Mouse (Mus musculus): Measurements from ENCODE around the gene Gpr157. TPM values are rescaled to one million over a fixed set of nuclear protein-coding genes. Genes with fewer than 3 reads are reported as not detected.

The Gpr157 gene
- polyA plus RNA-seq, 1 experiment from 2014 or later = 1.5 TPM

GRCm38 (mm10) chr4:150110373-150110772 is 23.2 kb downstream of the Gpr157 start:
- no peak overlapping the region for H3K4me3 ChIP-seq (replicated peaks; ENCODE audit: low read length)
- no peak overlapping the region for H3K27ac ChIP-seq (ENCODE audit: low read length)
- no peaks in the 10 kb centered on the region for H3K27me3 ChIP-seq (ENCODE audit: control insufficient read depth, insufficient read depth, low read length)
- WGBS = 79% methylated on average over 9 of the region's 9 CpGs
- no peaks in the 10 kb centered on the region for H3K36me3 ChIP-seq (ENCODE audit: control insufficient read depth, insufficient read depth, low read length)
- no peak overlapping the region for H3K4me2 ChIP-seq (ENCODE audit: low read depth, low read length)
- no peaks in the 10 kb centered on the region; the same call in 1 of the 2 replicates for H3K4me1 ChIP-seq (ENCODE audit: control insufficient read depth, insufficient read depth, low read length)
- no peak for ATAC-seq (ENCODE audit: insufficient read depth, low FRiP score)
- no peak overlapping the region for H3K9ac ChIP-seq (ENCODE audit: low read length)
- H3K9me3 ChIP-seq (replicated peaks; ENCODE audit: control insufficient read depth, low read length) = no peaks in the 10 kb centered on the region

- Histone ChIP-seq H3K4me2 (ENCODE audit: low read depth, low read length) (0 out of 2 replicates have a peak overlapping the region, but pooled peaks have one; percentile 12), H3K27ac (ENCODE audit: low read length) (no peak overlapping the region), H3K27me3 (ENCODE audit: control insufficient read depth, insufficient read depth, low read length) (no peaks in the 10 kb centered on the region), H3K9me3 (replicated peaks; ENCODE audit: control insufficient read depth, low read length) (no peaks in the 10 kb centered on the region), H3K36me3 (ENCODE audit: control insufficient read depth, insufficient read depth, low read length) (no peaks in the 10 kb centered on the region), H3K4me3 (replicated peaks; ENCODE audit: low read length) (no peak overlapping the region), H3K9ac (ENCODE audit: low read length) (no peak overlapping the region), H3K4me1 (ENCODE audit: control insufficient read depth, insufficient read depth, low read length) (no peaks in the 10 kb centered on the region; the same call in 1 of the 2 replicates)
- ATAC-seq (ENCODE audit: insufficient read depth, low FRiP score) = no peak
- 4% methylated on average over 15 of the region's 15 CpGs for WGBS
These were observed 25.7 kb downstream of the Gpr157 start for GRCm38 (mm10) chr4:150112867-150113266.

- H3K4me3 ChIP-seq (replicated peaks; ENCODE audit: low read length) = no peak overlapping the region
- H3K9me3 ChIP-seq (replicated peaks; ENCODE audit: control insufficient read depth, low read length) = no peaks in the 10 kb centered on the region
- H3K27ac ChIP-seq (ENCODE audit: low read length) = no peak overlapping the region
- H3K9ac ChIP-seq (ENCODE audit: low read length) = no peak overlapping the region
- peaks cover 5% of the 10 kb centered on the region for H3K4me1 ChIP-seq (ENCODE audit: control insufficient read depth, insufficient read depth, low read length)
- 83% methylated on average over 26 of the region's 26 CpGs for WGBS
- H3K27me3 ChIP-seq (ENCODE audit: control insufficient read depth, insufficient read depth, low read length) = no peaks in the 10 kb centered on the region
- H3K36me3 ChIP-seq (ENCODE audit: control insufficient read depth, insufficient read depth, low read length) = no peaks in the 10 kb centered on the region
- no peak overlapping the region for H3K4me2 ChIP-seq (ENCODE audit: low read depth, low read length)
- ATAC-seq (ENCODE audit: insufficient read depth, low FRiP score) = no peak
These were observed 27.4 kb downstream of the Gpr157 start for GRCm38 (mm10) chr4:150114505-150115061.

GRCm38 (mm10) chr4:150117311-150117710 is 30.1 kb downstream of the Gpr157 start:
- ATAC-seq (ENCODE audit: insufficient read depth, low FRiP score) = no peak
- H3K9ac ChIP-seq (ENCODE audit: low read length) = no peak overlapping the region
- peaks cover 11% of the 10 kb centered on the region for H3K4me1 ChIP-seq (ENCODE audit: control insufficient read depth, insufficient read depth, low read length)
- H3K27me3 ChIP-seq (ENCODE audit: control insufficient read depth, insufficient read depth, low read length) = no peaks in the 10 kb centered on the region
- H3K9me3 ChIP-seq (replicated peaks; ENCODE audit: control insufficient read depth, low read length) = no peaks in the 10 kb centered on the region
- no peak overlapping the region for H3K4me3 ChIP-seq (replicated peaks; ENCODE audit: low read length)
- no peak overlapping the region for H3K27ac ChIP-seq (ENCODE audit: low read length)
- H3K36me3 ChIP-seq (ENCODE audit: control insufficient read depth, insufficient read depth, low read length) = no peaks in the 10 kb centered on the region
- H3K4me2 ChIP-seq (ENCODE audit: low read depth, low read length) = no peak overlapping the region
- WGBS = 49% methylated on average over 5 of the region's 5 CpGs

- Histone ChIP-seq H3K9me3 (replicated peaks; ENCODE audit: control insufficient read depth, low read length) (no peaks in the 10 kb centered on the region), H3K9ac (ENCODE audit: low read length) (no peak overlapping the region), H3K4me3 (replicated peaks; ENCODE audit: low read length) (no peak overlapping the region), H3K36me3 (ENCODE audit: control insufficient read depth, insufficient read depth, low read length) (no peaks in the 10 kb centered on the region), H3K27ac (ENCODE audit: low read length) (no peak overlapping the region), H3K27me3 (ENCODE audit: control insufficient read depth, insufficient read depth, low read length) (no peaks in the 10 kb centered on the region), H3K4me2 (ENCODE audit: low read depth, low read length) (no peak overlapping the region), H3K4me1 (ENCODE audit: control insufficient read depth, insufficient read depth, low read length) (peaks cover 11% of the 10 kb centered on the region)
- ATAC-seq (ENCODE audit: insufficient read depth, low FRiP score) = no peak
- WGBS = 64% methylated on average over 6 of the region's 6 CpGs
These were observed 31.0 kb downstream of the Gpr157 start for GRCm38 (mm10) chr4:150118163-150118562.

GRCm38 (mm10) chr4:150119055-150119454 is 31.9 kb downstream of the Gpr157 start, which contains the start of gene Slc2a5:
Gene Slc2a5 (plus strand): TSS chr4:150119283.
- no peak for ATAC-seq (ENCODE audit: insufficient read depth, low FRiP score)
- peak within 1 kb of the TSS; percentile 28; the same call in 1 of the 2 replicates for H3K9ac ChIP-seq (ENCODE audit: low read length)
- H3K4me2 ChIP-seq (ENCODE audit: low read depth, low read length) = peak within 1 kb of the TSS; percentile 41
- H3K27me3 ChIP-seq (ENCODE audit: control insufficient read depth, insufficient read depth, low read length) = no peaks in the 10 kb centered on the region
- no peak within 1 kb of the TSS for H3K27ac ChIP-seq (ENCODE audit: low read length)
- no peaks in the 10 kb centered on the region for H3K36me3 ChIP-seq (ENCODE audit: control insufficient read depth, insufficient read depth, low read length)
- H3K9me3 ChIP-seq (replicated peaks; ENCODE audit: control insufficient read depth, low read length) = no peaks in the 10 kb centered on the region
- 17% methylated on average over 12 of the region's 15 CpGs for WGBS
- no peak within 1 kb of the TSS for H3K4me3 ChIP-seq (replicated peaks; ENCODE audit: low read length)
- H3K4me1 ChIP-seq (ENCODE audit: control insufficient read depth, insufficient read depth, low read length) = peaks cover 11% of the 10 kb centered on the region

- WGBS = 45% methylated on average over 14 of the region's 14 CpGs
- Histone ChIP-seq H3K4me2 (ENCODE audit: low read depth, low read length) (peak overlapping the region; percentile 41), H3K4me1 (ENCODE audit: control insufficient read depth, insufficient read depth, low read length) (peaks cover 11% of the 10 kb centered on the region), H3K9me3 (replicated peaks; ENCODE audit: control insufficient read depth, low read length) (no peaks in the 10 kb centered on the region), H3K27me3 (ENCODE audit: control insufficient read depth, insufficient read depth, low read length) (no peaks in the 10 kb centered on the region), H3K27ac (ENCODE audit: low read length) (no peak overlapping the region), H3K36me3 (ENCODE audit: control insufficient read depth, insufficient read depth, low read length) (no peaks in the 10 kb centered on the region), H3K9ac (ENCODE audit: low read length) (peak overlapping the region; percentile 20; the same call in 1 of the 2 replicates), H3K4me3 (replicated peaks; ENCODE audit: low read length) (no peak overlapping the region)
- ATAC-seq (ENCODE audit: insufficient read depth, low FRiP score) = no peak
These were observed 32.5 kb downstream of the Gpr157 start for GRCm38 (mm10) chr4:150119640-150120039.

- Histone ChIP-seq H3K9ac (ENCODE audit: low read length) (no peak overlapping the region), H3K4me3 (replicated peaks; ENCODE audit: low read length) (no peak overlapping the region), H3K27me3 (ENCODE audit: control insufficient read depth, insufficient read depth, low read length) (no peaks in the 10 kb centered on the region), H3K9me3 (replicated peaks; ENCODE audit: control insufficient read depth, low read length) (no peaks in the 10 kb centered on the region), H3K4me1 (ENCODE audit: control insufficient read depth, insufficient read depth, low read length) (peaks cover 11% of the 10 kb centered on the region), H3K4me2 (ENCODE audit: low read depth, low read length) (peak overlapping the region; percentile 9; the same call in 1 of the 2 replicates), H3K27ac (ENCODE audit: low read length) (no peak overlapping the region), H3K36me3 (ENCODE audit: control insufficient read depth, insufficient read depth, low read length) (no peaks in the 10 kb centered on the region)
- ATAC-seq (ENCODE audit: insufficient read depth, low FRiP score) = no peak
- 36% methylated on average over 15 of the region's 15 CpGs for WGBS
These were observed 33.1 kb downstream of the Gpr157 start for GRCm38 (mm10) chr4:150120173-150120833.

GRCm38 (mm10) chr4:150121430-150121829 is 34.3 kb downstream of the Gpr157 start:
- no peak overlapping the region for H3K4me3 ChIP-seq (replicated peaks; ENCODE audit: low read length)
- 73% methylated on average over 8 of the region's 8 CpGs for WGBS
- no peak overlapping the region for H3K4me2 ChIP-seq (ENCODE audit: low read depth, low read length)

More at GRCm38 (mm10) chr4:150121430-150121829, 34.3 kb downstream of the Gpr157 start:
- peaks cover 11% of the 10 kb centered on the region for H3K4me1 ChIP-seq (ENCODE audit: control insufficient read depth, insufficient read depth, low read length)
- no peaks in the 10 kb centered on the region for H3K36me3 ChIP-seq (ENCODE audit: control insufficient read depth, insufficient read depth, low read length)
- ATAC-seq (ENCODE audit: insufficient read depth, low FRiP score) = no peak
- no peak overlapping the region for H3K9ac ChIP-seq (ENCODE audit: low read length)
- H3K27ac ChIP-seq (ENCODE audit: low read length) = no peak overlapping the region
- H3K27me3 ChIP-seq (ENCODE audit: control insufficient read depth, insufficient read depth, low read length) = no peaks in the 10 kb centered on the region
- H3K9me3 ChIP-seq (replicated peaks; ENCODE audit: control insufficient read depth, low read length) = no peaks in the 10 kb centered on the region

Measured in stomach, embryonic 16.5 days (tissue).